Comparison of ENCODE assay signal across 10 mouse cellular contexts in genomic region chrX:139247294-139247693, GRCm38 (mm10). TPM values are rescaled to one million over a fixed set of nuclear protein-coding genes. Genes with fewer than 3 reads are reported as not detected.
DNase-seq lines count a peak whose midpoint lies in the region; ATAC-seq and TF ChIP-seq lines count a peak whose summit lies in the region.
"Had no signal": no experiment of that assay in that cellular context is flagged by ENCODE, and none has a peak within 500 bp of the region (broad histone marks: within the 10 kb centered on the region; RNA-seq: fewer than 3 reads in every experiment).

No protein-coding gene starts in this region.

- no peak overlapping the region for H3K4me3 ChIP-seq in cerebellum, adult 2 months (replicated peaks; ENCODE audit: insufficient read depth, low read depth, low read length)
- no peak overlapping the region for H3K4me3 ChIP-seq in left cerebral cortex, adult 2 months

- no peak for DNase-seq in cerebellum, adult 2 months
- DNase-seq in cerebellum, adult 11 months, result no peak
- DNase-seq in left cerebral cortex, adult 2 months (ENCODE audit: extremely low spot score in 1 of 2, low spot score in 2 of 2), result no peak
- no peak for DNase-seq in left cerebral cortex, adult 11 months (ENCODE audit: low spot score)
- peak; percentile 69 for DNase-seq in ES-CJ7 (ENCODE audit: low read depth, low spot score)
- DNase-seq in induced T-regulatory cell, adult 2 months (ENCODE audit: low read depth), result peak; percentile 0
- DNase-seq in natural killer cell, adult 2 months (ENCODE audit: low spot score in 2 of 2), result no peak
- DNase-seq: embryo, embryonic 11 days had no signal

- 62% methylated on average over 3 of the region's 3 CpGs for WGBS in cerebellum, adult 2 months

- no peak for TF ChIP-seq POLR2A in cerebellum, adult 2 months (IDR thresholded peaks at IDR 0.05; ENCODE audit: borderline replicate concordance, insufficient read depth, low read length)

- no peak for ATAC-seq in granulocyte monocyte progenitor cell, adult 5-6 weeks (replicated peaks; ENCODE audit: poor library complexity, severe bottlenecking)

- H3K27me3 ChIP-seq in cerebellum, adult 2 months (ENCODE audit: control insufficient read depth, insufficient read depth, low read length), result no peaks in the 10 kb centered on the region

- H3K27ac ChIP-seq in cerebellum, adult 2 months (ENCODE audit: insufficient read depth, low read length), result no peak overlapping the region
- H3K27ac ChIP-seq in left cerebral cortex, adult 2 months, result no peak overlapping the region

- intact Hi-C loops in left cerebral cortex, adult 2 months (cut with DNase I), result no loop called here

- no peaks in the 10 kb centered on the region for H3K4me1 ChIP-seq in cerebellum, adult 2 months (ENCODE audit: control insufficient read depth, insufficient read depth, low read length)

- 0 out of 2 replicates have a peak, but pooled peaks have one; percentile 2 for TF ChIP-seq CTCF in cerebellum, adult 2 months (IDR thresholded peaks at IDR 0.05; ENCODE audit: borderline replicate concordance, insufficient read depth, low read depth, low read length)
- TF ChIP-seq CTCF in left cerebral cortex, adult 2 months (IDR thresholded peaks at IDR 0.05), result peak; percentile 12; the same call in 1 of the 2 replicates

RNA-seq across cellular contexts. Expression of gene Mum1l1, which starts 37.5 kb away (rescaled TPM):
- 1.6 and 1.7 TPM in 2 replicates for polyA plus RNA-seq in cerebellum, adult 2 months (2012; rRNA removed)
- total RNA-seq in left cerebral cortex, adult 2 months (2021), result 1 to 10 TPM; 2.2 to 3.0 TPM
- total RNA-seq in granulocyte monocyte progenitor cell, adult 5-6 weeks (2014; fragmentation: Nextera tagmentation), result 0.24 TPM in 1 of 2 replicates, not detected in the other
- not detected in 2 replicates for total RNA-seq in granulocyte monocyte progenitor cell, adult 5-6 weeks (2017)
- total RNA-seq: megakaryocyte-erythroid progenitor cell, adult 5-6 weeks had no signal

Comparison
In these comparisons a context has a peak if more than half of its experiments do, and no peak if none do; other contexts are left out.
1. DNase-seq: peak in ES-CJ7 (single experiment) and induced T-regulatory cell, adult 2 months (single experiment); none in cerebellum, adult 2 months (0 of 2), cerebellum, adult 11 months (single experiment), left cerebral cortex, adult 2 months (0 of 2), left cerebral cortex, adult 11 months (single experiment) and natural killer cell, adult 2 months (0 of 2).